18 mouse cellular contexts compared by ENCODE assay signal in genomic region chr14:76398251-76398650, GRCm38 (mm10). TPM values are rescaled to one million over a fixed set of nuclear protein-coding genes. Genes with fewer than 3 reads are reported as not detected.
DNase-seq lines count a peak whose midpoint lies in the region; ATAC-seq and TF ChIP-seq lines count a peak whose summit lies in the region.
"Had no signal": no experiment of that assay in that cellular context is flagged by ENCODE, and none has a peak within 500 bp of the region (broad histone marks: within the 10 kb centered on the region; RNA-seq: fewer than 3 reads in every experiment).

No protein-coding gene starts in this region.

- H3K27me3 ChIP-seq in cerebellum, adult 2 months (ENCODE audit: control insufficient read depth, insufficient read depth, low read length): no peaks in the 10 kb centered on the region
- H3K27me3 ChIP-seq in hindbrain, postnatal 0 days (ENCODE audit: insufficient read depth, low read length): no peaks in the 10 kb centered on the region
- no peaks in the 10 kb centered on the region for H3K27me3 ChIP-seq in hindbrain, embryonic 13.5 days
- H3K27me3 ChIP-seq in midbrain, postnatal 0 days (ENCODE audit: insufficient read depth, low read length): no peaks in the 10 kb centered on the region
- no peaks in the 10 kb centered on the region for H3K27me3 ChIP-seq in midbrain, embryonic 16.5 days (ENCODE audit: control insufficient read depth, insufficient read depth, low read depth, low read length)
- H3K27me3 ChIP-seq in limb, embryonic 10.5 days (ENCODE audit: low read depth, poor library complexity, severe bottlenecking): no peaks in the 10 kb centered on the region
- H3K27me3 ChIP-seq: heart, embryonic 15.5 days; hindbrain, embryonic 15.5 days had no signal

- no peak for TF ChIP-seq POLR2A in cerebellum, adult 2 months (IDR thresholded peaks at IDR 0.05; ENCODE audit: borderline replicate concordance, insufficient read depth, low read length)

- ATAC-seq in hindbrain, postnatal 0 days: 0 out of 2 replicates have a peak, but pooled peaks have one; percentile 47
- ATAC-seq in hindbrain, embryonic 13.5 days (ENCODE audit: low FRiP score): no peak
- ATAC-seq in midbrain, postnatal 0 days (ENCODE audit: low FRiP score): no peak
- ATAC-seq in midbrain, embryonic 16.5 days: no peak
- ATAC-seq: forebrain, embryonic 16.5 days had no signal

- no peak overlapping the region for H3K9ac ChIP-seq in hindbrain, postnatal 0 days (replicated peaks; ENCODE audit: low read length)
- H3K9ac ChIP-seq in hindbrain, embryonic 13.5 days: no peak overlapping the region
- H3K9ac ChIP-seq in midbrain, postnatal 0 days (replicated peaks; ENCODE audit: low read length, poor library complexity, severe bottlenecking): no peak overlapping the region
- no peak overlapping the region for H3K9ac ChIP-seq in midbrain, embryonic 16.5 days (ENCODE audit: low read depth, low read length)
- H3K9ac ChIP-seq: heart, embryonic 15.5 days; hindbrain, embryonic 15.5 days had no signal

- no peaks in the 10 kb centered on the region for H3K9me3 ChIP-seq in hindbrain, postnatal 0 days (ENCODE audit: low read length)
- no peaks in the 10 kb centered on the region for H3K9me3 ChIP-seq in hindbrain, embryonic 13.5 days
- H3K9me3 ChIP-seq in midbrain, postnatal 0 days (ENCODE audit: low read length): no peaks in the 10 kb centered on the region
- no peaks in the 10 kb centered on the region for H3K9me3 ChIP-seq in midbrain, embryonic 16.5 days (replicated peaks; ENCODE audit: control insufficient read depth, low read length, poor library complexity, severe bottlenecking)
- H3K9me3 ChIP-seq in limb, embryonic 10.5 days (replicated peaks): no peaks in the 10 kb centered on the region
- H3K9me3 ChIP-seq: embryonic facial prominence, embryonic 10.5 days; heart, embryonic 15.5 days; hindbrain, embryonic 15.5 days had no signal

- no peak overlapping the region for H3K4me3 ChIP-seq in cerebellum, adult 2 months (replicated peaks; ENCODE audit: insufficient read depth, low read depth, low read length)
- no peak overlapping the region for H3K4me3 ChIP-seq in hindbrain, postnatal 0 days (ENCODE audit: low read length)
- no peak overlapping the region for H3K4me3 ChIP-seq in hindbrain, embryonic 13.5 days
- H3K4me3 ChIP-seq in midbrain, postnatal 0 days (ENCODE audit: low read depth, low read length): no peak overlapping the region
- no peak overlapping the region for H3K4me3 ChIP-seq in midbrain, embryonic 16.5 days (ENCODE audit: low read depth, low read length)
- H3K4me3 ChIP-seq in limb, embryonic 10.5 days: no peak overlapping the region
- H3K4me3 ChIP-seq: embryonic facial prominence, embryonic 10.5 days; heart, adult 2 months; heart, embryonic 15.5 days; hindbrain, embryonic 15.5 days had no signal

- H3K4me1 ChIP-seq in cerebellum, adult 2 months (ENCODE audit: control insufficient read depth, insufficient read depth, low read length): no peaks in the 10 kb centered on the region
- no peaks in the 10 kb centered on the region for H3K4me1 ChIP-seq in hindbrain, postnatal 0 days (ENCODE audit: insufficient read depth, low read length)
- no peaks in the 10 kb centered on the region for H3K4me1 ChIP-seq in hindbrain, embryonic 13.5 days (replicated peaks)
- no peaks in the 10 kb centered on the region for H3K4me1 ChIP-seq in midbrain, postnatal 0 days (ENCODE audit: insufficient read depth, low read length)
- H3K4me1 ChIP-seq in midbrain, embryonic 16.5 days (ENCODE audit: control insufficient read depth, insufficient read depth, low read length): peaks cover 6% of the 10 kb centered on the region; the same call in 1 of the 2 replicates
- no peaks in the 10 kb centered on the region for H3K4me1 ChIP-seq in limb, embryonic 10.5 days
- H3K4me1 ChIP-seq: embryonic facial prominence, embryonic 10.5 days; heart, embryonic 15.5 days; hindbrain, embryonic 15.5 days had no signal

- no peak overlapping the region for H3K4me2 ChIP-seq in hindbrain, postnatal 0 days (ENCODE audit: low read depth, low read length)
- H3K4me2 ChIP-seq in hindbrain, embryonic 13.5 days: no peak overlapping the region
- no peak overlapping the region for H3K4me2 ChIP-seq in midbrain, postnatal 0 days (ENCODE audit: low read depth, low read length, poor library complexity, severe bottlenecking)
- H3K4me2 ChIP-seq in midbrain, embryonic 16.5 days (ENCODE audit: low read length): no peak overlapping the region
- H3K4me2 ChIP-seq: heart, embryonic 11.5 days; heart, embryonic 15.5 days; hindbrain, embryonic 15.5 days had no signal

- H3K27ac ChIP-seq in cerebellum, adult 2 months (ENCODE audit: insufficient read depth, low read length): no peak overlapping the region
- no peak overlapping the region for H3K27ac ChIP-seq in hindbrain, postnatal 0 days
- no peak overlapping the region for H3K27ac ChIP-seq in hindbrain, embryonic 13.5 days
- no peak overlapping the region for H3K27ac ChIP-seq in midbrain, postnatal 0 days (ENCODE audit: low read depth, low read length)
- no peak overlapping the region for H3K27ac ChIP-seq in midbrain, embryonic 16.5 days (ENCODE audit: low read length)
- no peak overlapping the region for H3K27ac ChIP-seq in limb, embryonic 10.5 days
- H3K27ac ChIP-seq: embryonic facial prominence, embryonic 10.5 days; heart, adult 2 months; heart, embryonic 15.5 days; hindbrain, embryonic 15.5 days had no signal

- peak; percentile 39 to 61 for DNase-seq in cerebellum, postnatal 10 days
- DNase-seq in cerebellum, adult 2 months: no peak
- DNase-seq in hindbrain, postnatal 0 days (ENCODE audit: low spot score): peak; percentile 67
- DNase-seq in midbrain, postnatal 0 days (ENCODE audit: low spot score): peak; percentile 70
- no peak for DNase-seq in limb, embryonic 10.5 days (ENCODE audit: low spot score)
- DNase-seq: adrenal gland, postnatal 10 days; cerebellum, adult 11-12 months; cerebellum, adult 9-11 months; gastrocnemius, postnatal 14 days; heart, adult 2 months; heart, postnatal 14 days had no signal

- no peak for TF ChIP-seq CTCF in cerebellum, adult 2 months (IDR thresholded peaks at IDR 0.05; ENCODE audit: borderline replicate concordance, insufficient read depth, low read depth, low read length)
- TF ChIP-seq CTCF in hindbrain, postnatal 0 days (IDR thresholded peaks at IDR 0.05; ENCODE audit: low read depth): no peak
- no peak for TF ChIP-seq CTCF in midbrain, postnatal 0 days (IDR thresholded peaks at IDR 0.05)

- H3K36me3 ChIP-seq in hindbrain, postnatal 0 days (ENCODE audit: insufficient read depth, low read length): no peaks in the 10 kb centered on the region
- no peaks in the 10 kb centered on the region for H3K36me3 ChIP-seq in hindbrain, embryonic 13.5 days
- no peaks in the 10 kb centered on the region for H3K36me3 ChIP-seq in midbrain, postnatal 0 days (ENCODE audit: insufficient read depth, low read length)
- H3K36me3 ChIP-seq in midbrain, embryonic 16.5 days (ENCODE audit: control insufficient read depth, insufficient read depth, low read length): no peaks in the 10 kb centered on the region
- no peaks in the 10 kb centered on the region for H3K36me3 ChIP-seq in limb, embryonic 10.5 days
- H3K36me3 ChIP-seq: embryonic facial prominence, embryonic 10.5 days; heart, embryonic 15.5 days; hindbrain, embryonic 15.5 days had no signal

RNA-seq across cellular contexts. Expression of gene Tsc22d1, which starts 16.5 kb away (rescaled TPM):
- 344 and 362 TPM in 2 replicates for polyA plus RNA-seq in cerebellum, adult 2 months (2012; rRNA removed)
- 525 and 569 TPM in 2 replicates for total RNA-seq in hindbrain, postnatal 0 days (2014; rRNA removed)
- polyA plus RNA-seq in hindbrain, postnatal 0 days (2015; fragmentation: Nextera tagmentation; extraction: Ambion mirVana): 544 and 588 TPM in 2 replicates
- polyA plus RNA-seq in hindbrain, embryonic 13.5 days (2015; fragmentation: Nextera tagmentation; extraction: Ambion mirVana): 674 and 689 TPM in 2 replicates
- 574 and 673 TPM in 2 replicates for total RNA-seq in midbrain, postnatal 0 days (2014; rRNA removed)
- 603 and 649 TPM in 2 replicates for polyA plus RNA-seq in midbrain, postnatal 0 days (2015; fragmentation: Nextera tagmentation; extraction: Ambion mirVana)
- polyA plus RNA-seq in midbrain, embryonic 16.5 days (2015; fragmentation: Nextera tagmentation; extraction: Ambion mirVana): 738 and 762 TPM in 2 replicates
- 316 and 343 TPM in 2 replicates for polyA plus RNA-seq in limb, embryonic 10.5 days (2016; fragmentation: Nextera tagmentation; extraction: Ambion mirVana)

Comparison
In these comparisons a context has a peak if more than half of its experiments do, and no peak if none do; other contexts are left out.
1. DNase-seq: peak in cerebellum, postnatal 10 days (2 of 2), hindbrain, postnatal 0 days (single experiment) and midbrain, postnatal 0 days (single experiment); none in cerebellum, adult 2 months (0 of 2) and limb, embryonic 10.5 days (single experiment).